Mouse (Mus musculus) heart, embryonic 11.5 days (tissue): ENCODE measurements around the gene Dusp11. TPM values are rescaled to one million over a fixed set of nuclear protein-coding genes. Genes with fewer than 3 reads are reported as not detected.
"Not testable (repeated sequence)": the region's sequence is repeated elsewhere in the genome, so short reads cannot be mapped to it uniquely, and the experiment has no call there.

ENCODE experiments used
- ATAC-seq: fragments of 200-750 bp; cut with Nextera tagmentation; replicated peaks from 2 replicates; pipeline ENCODE4 v1.8.0; 2017; ENCODE audit warnings: moderate library complexity; ENCODE audit not compliant: insufficient number of reproducible peaks, low FRiP score, low TSS enrichment
- H3K27ac ChIP-seq: fragments of 300-500 bp; sonication (generic); 2 replicates; pipeline ENCODE4 v1.5.1; 2014; ENCODE audit warnings: mild to moderate bottlenecking, low read depth, low read length
- H3K27me3 ChIP-seq: fragments of 300-500 bp; sonication (generic); 2 replicates; pipeline ENCODE4 v1.6.1; 2014; ENCODE audit warnings: mild to moderate bottlenecking, low read length, mixed read lengths; ENCODE audit not compliant: control insufficient read depth, insufficient read depth
- H3K36me3 ChIP-seq: fragments of 300-500 bp; sonication (generic); 2 replicates; pipeline ENCODE4 v1.6.1; 2014; ENCODE audit warnings: mild to moderate bottlenecking, low read length, moderate library complexity, mixed read lengths; ENCODE audit not compliant: control insufficient read depth, insufficient read depth
- H3K4me1 ChIP-seq: fragments of 300-500 bp; sonication (generic); 2 replicates; pipeline ENCODE4 v1.6.1; 2014; ENCODE audit warnings: low read length; ENCODE audit not compliant: control insufficient read depth, insufficient read depth
- H3K4me2 ChIP-seq: fragments of 300-500 bp; sonication (generic); 2 replicates; pipeline ENCODE4 v1.6.1; 2014; ENCODE audit warnings: mild to moderate bottlenecking, moderate library complexity
- H3K4me3 ChIP-seq: fragments of 300-500 bp; sonication (generic); 2 replicates; pipeline ENCODE4 v1.5.1; 2014; ENCODE audit warnings: low read depth, low read length
- H3K9ac ChIP-seq: fragments of 300-500 bp; sonication (generic); 2 replicates; pipeline ENCODE4 v1.6.1; 2014; ENCODE audit warnings: mild to moderate bottlenecking, low read depth, low read length, moderate library complexity
- H3K9me3 ChIP-seq: fragments of 300-500 bp; sonication (generic); replicated peaks from 2 replicates; pipeline ENCODE4 v1.6.1; 2016; ENCODE audit warnings: low read length; ENCODE audit not compliant: control insufficient read depth
- WGBS: fragments of 180-500 bp; shearing (Covaris S2); extraction: QIAGEN DNeasy Blood & Tissue Kit; methylation state at CpG from one replicate; pipeline ENCODE4 v1.1.7; 2014; ENCODE audit not compliant: insufficient replicate concordance; 5-methylcytosine and 5-hydroxymethylcytosine counted together
- polyA plus RNA-seq: library from polyadenylated mRNA; unstranded; fragments of >200 nt; fragmentation: Nextera tagmentation; extraction: Ambion mirVana; gene quantifications from 2 replicates; pipeline ENCODE4 v1.2.1, GENCODE M21; 2014

Gene Dusp11
- polyA plus RNA-seq, 1 experiment from 2014 or later, result 52.1 TPM

GRCm38 (mm10) chr6:85926709-85927108, 34.8 kb downstream of the Dusp11 start:
- ATAC-seq, result no peak

GRCm38 (mm10) chr6:85923643-85924042, 37.8 kb downstream of the Dusp11 start:
- Histone ChIP-seq H3K4me1 (no peaks in the 10 kb centered on the region), H3K4me2 (no peak overlapping the region), H3K4me3 (no peak overlapping the region), H3K27ac (no peak overlapping the region), H3K27me3 (no peaks in the 10 kb centered on the region), H3K36me3 (peaks cover 30% of the 10 kb centered on the region), H3K9ac (no peak overlapping the region), H3K9me3 (no peaks in the 10 kb centered on the region)
- 88% methylated on average over 1 of the region's 1 CpGs for WGBS
- ATAC-seq, result no peak

More at GRCm38 (mm10) chr6:85926709-85927108, 34.8 kb downstream of the Dusp11 start:
- Histone ChIP-seq H3K4me3 (no peak overlapping the region), H3K4me1 (no peaks in the 10 kb centered on the region), H3K36me3 (peaks cover 33% of the 10 kb centered on the region), H3K27me3 (no peaks in the 10 kb centered on the region), H3K9me3 (no peaks in the 10 kb centered on the region), H3K4me2 (no peak overlapping the region), H3K9ac (no peak overlapping the region), H3K27ac (no peak overlapping the region)
- 76% methylated on average over 1 of the region's 1 CpGs for WGBS

- peaks cover 5% of the 10 kb centered on the region; the same call in 1 of the 2 replicates for H3K36me3 ChIP-seq
- WGBS, result 93% methylated on average over 4 of the region's 4 CpGs
- no peak overlapping the region for H3K4me2 ChIP-seq
- H3K27me3 ChIP-seq, result no peaks in the 10 kb centered on the region
- ATAC-seq, result no peak
- H3K4me1 ChIP-seq, result peaks cover 7% of the 10 kb centered on the region
- no peak overlapping the region for H3K27ac ChIP-seq
- H3K9ac ChIP-seq, result no peak overlapping the region
- H3K4me3 ChIP-seq, result no peak overlapping the region
- H3K9me3 ChIP-seq, result no peaks in the 10 kb centered on the region
Measured at GRCm38 (mm10) chr6:85919401-85919800, 42.1 kb downstream of the Dusp11 start.

GRCm38 (mm10) chr6:85918341-85918740, 43.1 kb downstream of the Dusp11 start:
- 93% methylated on average over 3 of the region's 3 CpGs for WGBS
- H3K4me1 ChIP-seq, H3K9ac ChIP-seq, H3K27me3 ChIP-seq, H3K4me2 ChIP-seq, H3K9me3 ChIP-seq, H3K36me3 ChIP-seq, ATAC-seq, H3K4me3 ChIP-seq, H3K27ac ChIP-seq: not testable (repeated sequence)

- H3K27ac ChIP-seq, result peak overlapping the region; percentile 79
- no peaks in the 10 kb centered on the region for H3K9me3 ChIP-seq
- no peaks in the 10 kb centered on the region for H3K27me3 ChIP-seq
- H3K4me2 ChIP-seq, result peak overlapping the region; percentile 83
- peak overlapping the region; percentile 89 for H3K9ac ChIP-seq
- H3K4me1 ChIP-seq, result peaks cover 7% of the 10 kb centered on the region
- peak overlapping the region; percentile 71 for H3K4me3 ChIP-seq
- H3K36me3 ChIP-seq, result 0 out of 2 replicates have a peak, but pooled peaks cover 2% of the 10 kb centered on the region
- 79% methylated on average over 6 of the region's 6 CpGs for WGBS
- ATAC-seq, result no peak
Measured at GRCm38 (mm10) chr6:85916596-85916995, 44.9 kb downstream of the Dusp11 start.

- Histone ChIP-seq H3K9ac (peak within 1 kb of the TSS; percentile 89), H3K4me2 (peak within 1 kb of the TSS; percentile 83), H3K27ac (peak within 1 kb of the TSS; percentile 79), H3K4me3 (peak within 1 kb of the TSS; percentile 71)
- not testable (repeated sequence) for H3K36me3 ChIP-seq, H3K9me3 ChIP-seq, H3K27me3 ChIP-seq, H3K4me1 ChIP-seq
- peak; percentile 95 for ATAC-seq
- WGBS, result 1% methylated on average over 53 of the region's 61 CpGs
Measured at GRCm38 (mm10) chr6:85915539-85916513, 45.6 kb downstream of the Dusp11 start, which contains the start of gene Nat8f1. TSS of gene Nat8f1 (minus strand) at chr6:85915687.

- H3K9ac ChIP-seq, result peak overlapping the region; percentile 89
- H3K4me2 ChIP-seq, result peak overlapping the region; percentile 83
- 5% methylated on average over 11 of the region's 11 CpGs for WGBS
- no peaks in the 10 kb centered on the region for H3K9me3 ChIP-seq
- H3K4me1 ChIP-seq, result peaks cover 7% of the 10 kb centered on the region
- peak overlapping the region; percentile 71 for H3K4me3 ChIP-seq
- no peak for ATAC-seq
- no peaks in the 10 kb centered on the region for H3K36me3 ChIP-seq
- peak overlapping the region; percentile 79 for H3K27ac ChIP-seq
- H3K27me3 ChIP-seq, result no peaks in the 10 kb centered on the region
Measured at GRCm38 (mm10) chr6:85915141-85915538, 46.3 kb downstream of the Dusp11 start.

GRCm38 (mm10) chr6:85911587-85911986, 49.9 kb downstream of the Dusp11 start, which contains the start of gene Tprkb:
TSS of gene Tprkb (plus strand) at chr6:85911865.
- no peak for ATAC-seq
- Histone ChIP-seq H3K27me3 (no peaks in the 10 kb centered on the region), H3K27ac (no peak within 1 kb of the TSS), H3K9ac (no peak within 1 kb of the TSS), H3K4me2 (no peak within 1 kb of the TSS), H3K4me3 (no peak within 1 kb of the TSS), H3K9me3 (no peaks in the 10 kb centered on the region), H3K36me3 (no peaks in the 10 kb centered on the region), H3K4me1 (peaks cover 7% of the 10 kb centered on the region)
- WGBS, result 77% methylated on average over 3 of the region's 3 CpGs
